ENCODE assay signal across 8 mouse cellular contexts in genomic region chr13:23573034-23573897, GRCm38 (mm10). TPM values are rescaled to one million over a fixed set of nuclear protein-coding genes. Genes with fewer than 3 reads are reported as not detected.
A peak's percentile ranks its signal among the peaks of the same experiment; 100 is the strongest.
DNase-seq lines count a peak whose midpoint lies in the region; ATAC-seq and TF ChIP-seq lines count a peak whose summit lies in the region.
"Not testable (repeated sequence)": the region's sequence is repeated elsewhere in the genome, so short reads cannot be mapped to it uniquely, and the experiment has no call there.

No protein-coding gene starts in this region.

- H3K4me2 ChIP-seq in embryonic facial prominence, embryonic 14.5 days (ENCODE audit: low read depth, low read length): peak overlapping the region; percentile 75
- peak overlapping the region; percentile 75 for H3K4me2 ChIP-seq in heart, embryonic 11.5 days
- H3K4me2 ChIP-seq in intestine, embryonic 14.5 days (ENCODE audit: low read length): peak overlapping the region; percentile 79
- peak overlapping the region; percentile 53 for H3K4me2 ChIP-seq in limb, embryonic 15.5 days

- H3K9me3 ChIP-seq in MEL (replicated peaks; ENCODE audit: insufficient read depth, low read length); embryonic facial prominence, embryonic 14.5 days (ENCODE audit: control insufficient read depth, low read length); heart, embryonic 11.5 days (replicated peaks; ENCODE audit: control insufficient read depth, low read length); intestine, embryonic 14.5 days (ENCODE audit: control insufficient read depth, low read length); limb, embryonic 15.5 days; midbrain, embryonic 10.5 days (replicated peaks): not testable (repeated sequence)

- H3K27me3 ChIP-seq in MEL (ENCODE audit: control insufficient read depth in 1 of 2, insufficient read depth in 2 of 2, low read length in 2 of 2); embryonic facial prominence, embryonic 14.5 days (replicated peaks; ENCODE audit: control insufficient read depth, insufficient read depth, low read length); heart, embryonic 11.5 days (ENCODE audit: control insufficient read depth, insufficient read depth, low read length); intestine, embryonic 14.5 days (replicated peaks; ENCODE audit: control insufficient read depth, insufficient read depth, low read length); limb, embryonic 15.5 days; midbrain, embryonic 10.5 days (ENCODE audit: low read depth, poor library complexity, severe bottlenecking): not testable (repeated sequence)

- H3K4me1 ChIP-seq in MEL (ENCODE audit: control insufficient read depth in 1 of 2, insufficient read depth in 2 of 2, low read length in 2 of 2): not testable (repeated sequence)
- H3K4me1 ChIP-seq in embryonic facial prominence, embryonic 14.5 days (ENCODE audit: control insufficient read depth, insufficient read depth, low read length): peaks cover 16% of the 10 kb centered on the region
- peaks cover 10% of the 10 kb centered on the region for H3K4me1 ChIP-seq in heart, embryonic 11.5 days (ENCODE audit: control insufficient read depth, insufficient read depth, low read length)
- H3K4me1 ChIP-seq in intestine, embryonic 14.5 days (replicated peaks; ENCODE audit: control insufficient read depth, insufficient read depth, low read length): peaks cover 14% of the 10 kb centered on the region
- H3K4me1 ChIP-seq in limb, embryonic 15.5 days: peaks cover 30% of the 10 kb centered on the region
- H3K4me1 ChIP-seq in midbrain, embryonic 10.5 days: peaks cover 49% of the 10 kb centered on the region

- peaks cover 0 to 25% of the 10 kb centered on the region in 2 experiments; a peak in 2 of 4 replicates for H3K36me3 ChIP-seq in MEL (ENCODE audit: control insufficient read depth in 1 of 2, insufficient read depth in 2 of 2, low read length in 2 of 2)
- not testable (repeated sequence) for H3K36me3 ChIP-seq in embryonic facial prominence, embryonic 14.5 days (ENCODE audit: control insufficient read depth, insufficient read depth, low read length); heart, embryonic 11.5 days (ENCODE audit: control insufficient read depth, insufficient read depth, low read length); intestine, embryonic 14.5 days (ENCODE audit: control insufficient read depth, insufficient read depth, low read length); limb, embryonic 15.5 days; midbrain, embryonic 10.5 days

- WGBS in embryonic facial prominence, embryonic 14.5 days: 9% methylated on average over 16 of the region's 20 CpGs
- WGBS in heart, embryonic 11.5 days (ENCODE audit: insufficient replicate concordance): 13% methylated on average over 17 of the region's 20 CpGs
- 10% methylated on average over 17 of the region's 20 CpGs for WGBS in intestine, embryonic 14.5 days
- WGBS in limb, embryonic 15.5 days: 6% methylated on average over 20 of the region's 20 CpGs
- 10% methylated on average over 20 of the region's 20 CpGs for WGBS in midbrain, embryonic 10.5 days

- H3K9ac ChIP-seq in MEL (ENCODE audit: control insufficient read depth, low read depth, low read length, poor library complexity, severe bottlenecking): peak overlapping the region; percentile 99
- peak overlapping the region; percentile 76 for H3K9ac ChIP-seq in embryonic facial prominence, embryonic 14.5 days (ENCODE audit: low read depth, low read length)
- peak overlapping the region; percentile 76 for H3K9ac ChIP-seq in heart, embryonic 11.5 days (ENCODE audit: low read depth, low read length)
- H3K9ac ChIP-seq in intestine, embryonic 14.5 days (ENCODE audit: low read length): peak overlapping the region; percentile 83
- peak overlapping the region; percentile 40 for H3K9ac ChIP-seq in limb, embryonic 15.5 days

- peak; percentile 71 for DNase-seq in MEL (ENCODE audit: low read depth, low spot score)
- not testable (repeated sequence) for DNase-seq in embryonic facial prominence, embryonic 14.5 days (ENCODE audit: low spot score); midbrain, embryonic 10.5 days (ENCODE audit: low spot score)
- DNase-seq in intestine, embryonic 14.5 days (ENCODE audit: low spot score): peak; percentile 77
- DNase-seq in retina, embryonic 14.5 days (ENCODE audit: low spot score): peak; percentile 22
- DNase-seq in yolk sac, embryonic 10.5 days (ENCODE audit: low spot score): peak; percentile 33

- peak overlapping the region; percentile 98 for H3K27ac ChIP-seq in MEL (ENCODE audit: control insufficient read depth, low read depth, low read length)
- peak overlapping the region; percentile 95 for H3K27ac ChIP-seq in embryonic facial prominence, embryonic 14.5 days (replicated peaks; ENCODE audit: low read depth, low read length)
- peak overlapping the region; percentile 96 for H3K27ac ChIP-seq in heart, embryonic 11.5 days (ENCODE audit: low read depth, low read length)
- peak overlapping the region; percentile 98 for H3K27ac ChIP-seq in intestine, embryonic 14.5 days (ENCODE audit: low read depth)
- H3K27ac ChIP-seq in limb, embryonic 15.5 days: peak overlapping the region; percentile 94
- peak overlapping the region; percentile 97 for H3K27ac ChIP-seq in midbrain, embryonic 10.5 days (replicated peaks)

- not testable (repeated sequence) for TF ChIP-seq CTCF in MEL (IDR thresholded peaks at IDR 0.05 in 2 of 3, conservative IDR thresholded peaks at IDR 0.05 in 1 of 3; ENCODE audit: control insufficient read depth in 1 of 3, insufficient read depth in 1 of 3, low read depth in 2 of 3, low read length in 3 of 3, poor library complexity in 1 of 3, severe bottlenecking in 1 of 3)

- not testable (repeated sequence) for TF ChIP-seq EP300 in MEL (IDR thresholded peaks at IDR 0.05; ENCODE audit: low read depth in 1 of 2, low read length in 2 of 2)

- TF ChIP-seq RAD21 in MEL (IDR thresholded peaks at IDR 0.05; ENCODE audit: low read depth, low read length): not testable (repeated sequence)

- ATAC-seq in embryonic facial prominence, embryonic 14.5 days (ENCODE audit: low read depth); heart, embryonic 11.5 days (replicated peaks; ENCODE audit: insufficient number of reproducible peaks, low FRiP score, low TSS enrichment); intestine, embryonic 14.5 days (replicated peaks; ENCODE audit: low FRiP score, low TSS enrichment, low read depth); limb, embryonic 15.5 days (ENCODE audit: insufficient number of reproducible peaks, low FRiP score, low TSS enrichment, low read depth): not testable (repeated sequence)

- peak; percentile 53 to 56; a peak in 3 of 4 replicates for TF ChIP-seq POLR2A in MEL (IDR thresholded peaks at IDR 0.05; ENCODE audit: control insufficient read depth in 1 of 2, insufficient read depth in 1 of 2, low read depth in 1 of 2, low read length in 2 of 2, poor library complexity in 1 of 2)

- H3K79me2 ChIP-seq in MEL (ENCODE audit: control insufficient read depth, insufficient read depth, low read length, poor library complexity): not testable (repeated sequence)

- H3K4me3 ChIP-seq in MEL (ENCODE audit: control insufficient read depth in 1 of 2, insufficient read depth in 1 of 2, low read depth in 2 of 2, low read length in 2 of 2): peak overlapping the region; percentile 12 to 58
- peak overlapping the region; percentile 52 for H3K4me3 ChIP-seq in embryonic facial prominence, embryonic 14.5 days (ENCODE audit: low read depth, low read length)
- H3K4me3 ChIP-seq in heart, embryonic 11.5 days (ENCODE audit: low read depth, low read length): peak overlapping the region; percentile 51
- peak overlapping the region; percentile 59 for H3K4me3 ChIP-seq in intestine, embryonic 14.5 days (ENCODE audit: low read depth, low read length)
- peak overlapping the region; percentile 43 for H3K4me3 ChIP-seq in limb, embryonic 15.5 days
- peak overlapping the region; percentile 57 for H3K4me3 ChIP-seq in midbrain, embryonic 10.5 days

RNA-seq across cellular contexts. Expression of gene Hist1h2bf, which starts 0.7 kb away (rescaled TPM):
- 1,093 and 1,255 TPM in 2 replicates for total RNA-seq in MEL (2012; rRNA removed)
- polyA plus RNA-seq in MEL (2012; ENCODE audit: insufficient read depth in 1 of 2, insufficient read length in 2 of 2, low read depth in 1 of 2, low replicate concordance in 2 of 2, missing spikeins in 1 of 2): 1 to 10 TPM in 1 of 2 experiments, not detected in 1; 2.2 TPM
- 3.6 and 4.1 TPM in 2 replicates for polyA plus RNA-seq in embryonic facial prominence, embryonic 14.5 days (2014; fragmentation: Nextera tagmentation; extraction: Ambion mirVana)
- 1.3 and 2.6 TPM in 2 replicates for polyA plus RNA-seq in heart, embryonic 11.5 days (2014; fragmentation: Nextera tagmentation; extraction: Ambion mirVana)
- 7.0 and 7.1 TPM in 2 replicates for polyA plus RNA-seq in intestine, embryonic 14.5 days (2014; fragmentation: Nextera tagmentation; extraction: Ambion mirVana)
- polyA plus RNA-seq in limb, embryonic 15.5 days (2015; fragmentation: Nextera tagmentation; extraction: Ambion mirVana): 2.9 and 5.8 TPM in 2 replicates
- 3.8 TPM in 2 replicates for polyA plus RNA-seq in midbrain, embryonic 10.5 days (2016; fragmentation: Nextera tagmentation; extraction: Ambion mirVana)

RNA-seq across cellular contexts. Expression of gene Hist1h2ad, which starts 0.9 kb away (rescaled TPM):
- 924 and 1,082 TPM in 2 replicates for total RNA-seq in MEL (2012; rRNA removed)
- under 1 TPM in 1 of 2 experiments, not detected in 1; 0.14 TPM for polyA plus RNA-seq in MEL (2012; ENCODE audit: insufficient read depth in 1 of 2, insufficient read length in 2 of 2, low read depth in 1 of 2, low replicate concordance in 2 of 2, missing spikeins in 1 of 2)
- polyA plus RNA-seq in embryonic facial prominence, embryonic 14.5 days (2014; fragmentation: Nextera tagmentation; extraction: Ambion mirVana): 1.6 and 2.8 TPM in 2 replicates
- polyA plus RNA-seq in heart, embryonic 11.5 days (2014; fragmentation: Nextera tagmentation; extraction: Ambion mirVana): 0.44 and 1.3 TPM in 2 replicates
- polyA plus RNA-seq in intestine, embryonic 14.5 days (2014; fragmentation: Nextera tagmentation; extraction: Ambion mirVana): 2.2 and 4.2 TPM in 2 replicates
- polyA plus RNA-seq in limb, embryonic 15.5 days (2015; fragmentation: Nextera tagmentation; extraction: Ambion mirVana): 0.89 and 2.3 TPM in 2 replicates
- polyA plus RNA-seq in midbrain, embryonic 10.5 days (2016; fragmentation: Nextera tagmentation; extraction: Ambion mirVana): 0.67 and 1.3 TPM in 2 replicates

RNA-seq across cellular contexts. Expression of gene Hist1h2bg, which starts 2.1 kb away (rescaled TPM):
- 2,580 and 3,348 TPM in 2 replicates for total RNA-seq in MEL (2012; rRNA removed)
- 10 to 100 TPM in 1 of 2 experiments, not detected in 1; 14.7 TPM for polyA plus RNA-seq in MEL (2012; ENCODE audit: insufficient read depth in 1 of 2, insufficient read length in 2 of 2, low read depth in 1 of 2, low replicate concordance in 2 of 2, missing spikeins in 1 of 2)
- 5.1 and 5.3 TPM in 2 replicates for polyA plus RNA-seq in embryonic facial prominence, embryonic 14.5 days (2014; fragmentation: Nextera tagmentation; extraction: Ambion mirVana)
- polyA plus RNA-seq in heart, embryonic 11.5 days (2014; fragmentation: Nextera tagmentation; extraction: Ambion mirVana): 2.3 and 6.5 TPM in 2 replicates
- polyA plus RNA-seq in intestine, embryonic 14.5 days (2014; fragmentation: Nextera tagmentation; extraction: Ambion mirVana): 6.1 and 7.6 TPM in 2 replicates
- polyA plus RNA-seq in limb, embryonic 15.5 days (2015; fragmentation: Nextera tagmentation; extraction: Ambion mirVana): 5.5 and 6.0 TPM in 2 replicates
- polyA plus RNA-seq in midbrain, embryonic 10.5 days (2016; fragmentation: Nextera tagmentation; extraction: Ambion mirVana): 4.5 and 6.4 TPM in 2 replicates

RNA-seq across cellular contexts. Expression of gene Hist1h2ae, which starts 2.2 kb away (rescaled TPM):
- 560 and 662 TPM in 2 replicates for total RNA-seq in MEL (2012; rRNA removed)
- polyA plus RNA-seq in MEL (2012; ENCODE audit: insufficient read depth in 1 of 2, insufficient read length in 2 of 2, low read depth in 1 of 2, low replicate concordance in 2 of 2, missing spikeins in 1 of 2): 1 to 10 TPM in 1 of 2 experiments, not detected in 1; 3.3 TPM
- 93.4 and 108 TPM in 2 replicates for polyA plus RNA-seq in embryonic facial prominence, embryonic 14.5 days (2014; fragmentation: Nextera tagmentation; extraction: Ambion mirVana)
- polyA plus RNA-seq in heart, embryonic 11.5 days (2014; fragmentation: Nextera tagmentation; extraction: Ambion mirVana): 27.6 and 34.5 TPM in 2 replicates
- polyA plus RNA-seq in intestine, embryonic 14.5 days (2014; fragmentation: Nextera tagmentation; extraction: Ambion mirVana): 106 and 114 TPM in 2 replicates
- 68.7 and 88.5 TPM in 2 replicates for polyA plus RNA-seq in limb, embryonic 15.5 days (2015; fragmentation: Nextera tagmentation; extraction: Ambion mirVana)
- polyA plus RNA-seq in midbrain, embryonic 10.5 days (2016; fragmentation: Nextera tagmentation; extraction: Ambion mirVana): 85.6 and 104 TPM in 2 replicates

RNA-seq across cellular contexts. Expression of gene Hist1h3d, which starts 2.3 kb away (rescaled TPM):
- total RNA-seq in MEL (2012; rRNA removed): 150 and 212 TPM in 2 replicates
- polyA plus RNA-seq in MEL (2012; ENCODE audit: insufficient read depth in 1 of 2, insufficient read length in 2 of 2, low read depth in 1 of 2, low replicate concordance in 2 of 2, missing spikeins in 1 of 2): 1 to 10 TPM in 1 of 2 experiments, not detected in 1; 1.4 TPM
- 5.2 and 7.2 TPM in 2 replicates for polyA plus RNA-seq in embryonic facial prominence, embryonic 14.5 days (2014; fragmentation: Nextera tagmentation; extraction: Ambion mirVana)
- polyA plus RNA-seq in heart, embryonic 11.5 days (2014; fragmentation: Nextera tagmentation; extraction: Ambion mirVana): 2.9 and 4.6 TPM in 2 replicates
- 9.6 and 12.5 TPM in 2 replicates for polyA plus RNA-seq in intestine, embryonic 14.5 days (2014; fragmentation: Nextera tagmentation; extraction: Ambion mirVana)
- polyA plus RNA-seq in limb, embryonic 15.5 days (2015; fragmentation: Nextera tagmentation; extraction: Ambion mirVana): 5.8 and 6.5 TPM in 2 replicates
- polyA plus RNA-seq in midbrain, embryonic 10.5 days (2016; fragmentation: Nextera tagmentation; extraction: Ambion mirVana): 6.2 and 10.8 TPM in 2 replicates

Comparison
In these comparisons a context has a peak if more than half of its experiments do, and no peak if none do; other contexts are left out.
1. H3K9ac ChIP-seq: peak in every context shown above with its lines; median percentile 99 in MEL; 83 in intestine, embryonic 14.5 days; 76 in embryonic facial prominence, embryonic 14.5 days; 76 in heart, embryonic 11.5 days; 40 in limb, embryonic 15.5 days.